Mouse (Mus musculus) forebrain, embryonic 14.5 days (tissue): ENCODE data around the gene Jak1. TPM values are rescaled to one million over a fixed set of nuclear protein-coding genes. Genes with fewer than 3 reads are reported as not detected.
A peak's percentile ranks its signal among the peaks of the same experiment; 100 is the strongest.
"Not testable (repeated sequence)": the region's sequence is repeated elsewhere in the genome, so short reads cannot be mapped to it uniquely, and the experiment has no call there.

Experiments used
- ATAC-seq: fragments of 200-750 bp; cut with Nextera tagmentation; 2 replicates; pipeline ENCODE4 v1.8.0; 2017; ENCODE audit warnings: mild to moderate bottlenecking, moderate library complexity
- DNase-seq: peaks from one replicate; pipeline ENCODE4 v3.0.0-alpha.2; 2015; ENCODE audit warnings: low spot score
- H3K27ac ChIP-seq: fragments of 300-500 bp; sonication (generic); 2 replicates; pipeline ENCODE4 v1.5.1; 2014; ENCODE audit warnings: low read depth, mild to moderate bottlenecking, control low read depth, low read length, moderate library complexity
- H3K27me3 ChIP-seq: fragments of 300-500 bp; sonication (generic); replicated peaks from 2 replicates; pipeline ENCODE4 v1.6.1; 2014; ENCODE audit warnings: low read length, control low read depth, mixed read lengths; ENCODE audit not compliant: control insufficient read depth, insufficient read depth
- H3K36me3 ChIP-seq: fragments of 300-500 bp; sonication (generic); 2 replicates; pipeline ENCODE4 v1.6.1; 2014; ENCODE audit warnings: low read length, control low read depth; ENCODE audit not compliant: control insufficient read depth, insufficient read depth
- H3K4me1 ChIP-seq: fragments of 300-500 bp; sonication (generic); 2 replicates; pipeline ENCODE4 v1.6.1; 2014; ENCODE audit warnings: antibody characterized with exemption, low read length, control low read depth; ENCODE audit not compliant: control insufficient read depth, insufficient read depth
- H3K4me2 ChIP-seq: fragments of 300-500 bp; sonication (generic); 2 replicates; pipeline ENCODE4 v1.6.1; 2014; ENCODE audit warnings: mild to moderate bottlenecking, control low read depth, low read length
- H3K4me3 ChIP-seq: fragments of 300-500 bp; sonication (generic); 2 replicates; pipeline ENCODE4 v1.5.1; 2014; ENCODE audit warnings: low read depth, low read length, control low read depth
- H3K9ac ChIP-seq: fragments of 300-500 bp; sonication (generic); 2 replicates; pipeline ENCODE4 v1.6.1; 2014; ENCODE audit warnings: mild to moderate bottlenecking, low read length, control low read depth, moderate library complexity
- H3K9me3 ChIP-seq: fragments of 300-500 bp; sonication (generic); replicated peaks from 2 replicates; pipeline ENCODE4 v1.6.1; 2016; ENCODE audit warnings: low read length, control low read depth, mixed read lengths; ENCODE audit not compliant: control insufficient read depth
- WGBS: fragments of 180-500 bp; shearing (Covaris S2); extraction: QIAGEN DNeasy Blood & Tissue Kit; methylation state at CpG from one replicate; pipeline ENCODE4 v1.1.7; 2014; 5-methylcytosine and 5-hydroxymethylcytosine counted together
- polyA plus RNA-seq: library from polyadenylated mRNA; unstranded; fragments of >200 nt; fragmentation: Nextera tagmentation; extraction: Ambion mirVana; gene quantifications from 2 replicates; pipeline ENCODE4 v1.2.1, GENCODE M21; 2014

Gene Jak1
- polyA plus RNA-seq, 1 experiment from 2014 or later: 43.6 TPM

GRCm38 (mm10) chr4:101285906-101286432, 20.9 kb upstream of the Jak1 start:
- no peak overlapping the region for H3K4me3 ChIP-seq
- no peaks in the 10 kb centered on the region for H3K36me3 ChIP-seq
- H3K27ac ChIP-seq: no peak overlapping the region
- H3K9ac ChIP-seq: no peak overlapping the region
- WGBS: 83% methylated on average over 2 of the region's 2 CpGs
- ATAC-seq (no peak), DNase-seq (no peak)
- H3K27me3 ChIP-seq: no peaks in the 10 kb centered on the region; the same call in 1 of the 2 replicates
- no peaks in the 10 kb centered on the region for H3K9me3 ChIP-seq
- 0 out of 2 replicates have a peak, but pooled peaks cover 2% of the 10 kb centered on the region for H3K4me1 ChIP-seq
- no peak overlapping the region for H3K4me2 ChIP-seq

- ATAC-seq: no peak
- Histone ChIP-seq H3K4me1 (0 out of 2 replicates have a peak, but pooled peaks cover 2% of the 10 kb centered on the region), H3K36me3 (no peaks in the 10 kb centered on the region), H3K27ac (no peak overlapping the region), H3K27me3 (no peaks in the 10 kb centered on the region), H3K4me3 (no peak overlapping the region), H3K9ac (no peak overlapping the region), H3K9me3 (no peaks in the 10 kb centered on the region), H3K4me2 (no peak overlapping the region)
- DNase-seq: no peak
- 76% methylated on average over 4 of the region's 4 CpGs for WGBS
Observed at GRCm38 (mm10) chr4:101283938-101284337, 18.9 kb upstream of the Jak1 start.

DNA sequence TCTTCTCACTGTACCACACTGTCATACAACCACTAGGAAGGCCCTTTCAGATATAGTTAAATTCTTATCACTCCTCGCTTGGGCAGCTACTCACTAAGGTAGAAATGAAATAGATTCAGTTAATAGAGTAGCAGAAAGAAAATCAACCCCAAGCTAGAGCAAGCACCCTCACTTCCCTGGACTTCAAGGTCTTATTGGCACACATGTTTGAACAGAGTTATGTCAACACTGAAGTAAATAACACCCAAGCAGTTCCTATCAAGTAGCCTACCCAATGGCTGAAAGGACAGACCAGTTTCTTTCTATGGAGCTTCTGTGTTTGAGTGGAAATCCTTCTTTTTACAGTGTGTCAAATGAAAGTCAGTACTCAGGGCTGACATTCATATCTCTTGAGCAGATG, 17.2 kb upstream of the Jak1 start:
- no peaks in the 10 kb centered on the region for H3K9me3 ChIP-seq
- H3K4me1 ChIP-seq: no peaks in the 10 kb centered on the region
- H3K27ac ChIP-seq: no peak overlapping the region
- no peak for ATAC-seq
- no peak overlapping the region for H3K9ac ChIP-seq
- no peak overlapping the region for H3K4me3 ChIP-seq
- DNase-seq: no peak
- no peak overlapping the region for H3K4me2 ChIP-seq
- no peaks in the 10 kb centered on the region for H3K36me3 ChIP-seq
- H3K27me3 ChIP-seq: no peaks in the 10 kb centered on the region
- 83% methylated on average over 1 of the region's 1 CpGs for WGBS

DNA sequence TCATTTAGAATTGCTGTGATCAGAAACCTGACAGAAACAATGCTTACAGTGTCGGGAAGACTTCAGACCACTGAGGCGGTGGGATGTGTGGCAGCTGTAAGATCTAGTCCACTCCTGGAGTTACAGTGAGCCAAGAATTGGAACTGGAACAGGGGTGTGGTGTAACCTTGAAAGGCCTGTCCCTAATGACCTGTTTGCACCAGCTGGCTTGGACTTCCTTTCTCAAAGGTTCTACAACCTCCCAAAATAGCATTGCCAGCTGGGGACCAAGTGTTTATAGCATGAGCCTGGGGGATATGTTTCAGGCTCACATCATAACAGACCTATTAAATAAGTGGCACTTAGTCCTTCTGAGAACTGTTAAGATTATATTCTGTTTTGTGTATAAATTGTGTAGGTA, 15.0 kb upstream of the Jak1 start:
- Histone ChIP-seq H3K9me3 (no peaks in the 10 kb centered on the region), H3K9ac (no peak overlapping the region), H3K4me3 (no peak overlapping the region), H3K27ac (no peak overlapping the region), H3K4me2 (no peak overlapping the region), H3K27me3 (no peaks in the 10 kb centered on the region), H3K4me1 (no peaks in the 10 kb centered on the region), H3K36me3 (no peaks in the 10 kb centered on the region)
- 91% methylated on average over 2 of the region's 2 CpGs for WGBS
- no peak for DNase-seq
- ATAC-seq: no peak

DNA sequence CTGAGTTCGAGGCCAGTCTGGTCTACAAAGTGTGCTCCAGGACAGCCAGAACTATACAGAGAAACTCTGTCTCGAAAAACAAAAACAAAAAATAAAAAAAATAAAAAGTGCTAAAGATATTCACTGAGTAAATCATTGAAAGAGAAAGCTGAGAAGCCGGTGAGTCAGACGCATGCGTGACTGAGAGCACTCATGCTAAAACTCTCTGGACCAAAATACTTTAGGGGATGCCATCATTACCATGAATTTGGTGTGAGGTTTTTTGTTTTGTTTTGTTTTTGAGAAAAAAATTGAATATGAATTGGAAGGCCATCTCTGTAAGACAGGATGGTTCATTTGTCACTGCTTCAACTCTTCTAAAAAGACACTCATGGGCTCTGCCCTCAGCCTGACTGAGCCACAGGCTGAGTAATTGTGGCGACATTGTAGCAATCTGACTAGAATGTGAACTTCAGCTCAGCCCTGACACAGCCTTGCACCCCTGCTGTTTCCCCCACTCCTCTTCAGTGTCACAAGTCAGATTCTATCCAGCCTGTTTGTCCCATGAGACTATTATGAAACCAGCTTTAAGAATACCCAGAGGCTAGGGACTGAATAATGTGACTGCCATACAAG, 11.5 kb upstream of the Jak1 start:
- no peak for ATAC-seq
- WGBS: 78% methylated on average over 6 of the region's 6 CpGs
- Histone ChIP-seq H3K4me3 (no peak overlapping the region), H3K27ac (no peak overlapping the region), H3K4me2 (no peak overlapping the region), H3K9me3 (no peaks in the 10 kb centered on the region), H3K9ac (no peak overlapping the region), H3K4me1 (no peaks in the 10 kb centered on the region), H3K36me3 (no peaks in the 10 kb centered on the region), H3K27me3 (no peaks in the 10 kb centered on the region)
- no peak for DNase-seq

DNA sequence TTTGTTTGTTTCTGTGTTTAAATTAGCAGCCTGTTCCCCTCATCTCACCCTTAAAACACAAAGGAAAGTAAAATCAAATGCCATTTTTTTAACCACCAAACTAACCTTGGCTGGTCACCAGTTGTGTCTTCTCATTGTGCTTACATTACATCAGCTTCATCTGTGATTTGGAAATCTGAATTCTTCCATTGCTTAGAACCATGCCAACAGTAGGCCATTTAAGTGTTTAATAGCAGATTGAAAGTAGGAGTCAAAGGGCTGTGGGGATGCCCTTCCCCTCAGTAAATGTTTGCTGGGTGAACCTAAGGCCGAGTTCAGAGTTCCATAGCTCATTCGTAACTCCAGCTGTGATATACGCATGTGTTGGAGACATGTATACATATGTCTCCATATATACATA, 10.8 kb upstream of the Jak1 start:
- H3K4me1 ChIP-seq: no peaks in the 10 kb centered on the region
- 94% methylated on average over 3 of the region's 3 CpGs for WGBS
- no peaks in the 10 kb centered on the region for H3K36me3 ChIP-seq
- no peak overlapping the region for H3K4me3 ChIP-seq
- no peak for ATAC-seq
- H3K9ac ChIP-seq: no peak overlapping the region
- H3K4me2 ChIP-seq: no peak overlapping the region
- no peak for DNase-seq
- H3K9me3 ChIP-seq: no peaks in the 10 kb centered on the region
- no peaks in the 10 kb centered on the region for H3K27me3 ChIP-seq
- no peak overlapping the region for H3K27ac ChIP-seq

DNA sequence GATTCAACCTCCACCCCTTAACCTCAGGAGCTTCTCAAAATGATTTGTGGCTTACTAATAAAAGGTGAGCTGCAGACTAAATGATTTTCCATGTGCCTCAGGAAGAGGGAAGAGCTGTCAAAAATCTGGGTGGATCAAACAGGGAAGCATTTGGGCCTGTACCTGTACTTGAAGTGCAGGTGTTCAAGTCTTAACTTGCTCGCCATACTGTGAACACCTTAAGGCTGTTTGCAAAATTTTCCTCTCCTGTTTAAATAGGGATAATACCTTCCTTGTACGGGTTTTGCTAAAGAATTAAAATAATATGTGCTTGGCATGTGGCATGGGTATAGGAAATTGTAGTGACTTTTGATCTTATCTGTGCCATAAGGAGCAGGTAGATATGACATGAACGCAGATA, 5.7 kb upstream of the Jak1 start:
- H3K9me3 ChIP-seq: no peaks in the 10 kb centered on the region
- no peak for ATAC-seq

GRCm38 (mm10) chr4:101268506-101268905, 3.4 kb upstream of the Jak1 start:
- WGBS: 65% methylated on average over 1 of the region's 1 CpGs
- not testable (repeated sequence) for H3K4me3 ChIP-seq, ATAC-seq, H3K27me3 ChIP-seq, H3K9ac ChIP-seq, H3K9me3 ChIP-seq, H3K27ac ChIP-seq, H3K4me1 ChIP-seq, H3K36me3 ChIP-seq, H3K4me2 ChIP-seq, DNase-seq

More for the DNA sequence above, 5.7 kb upstream of the Jak1 start:
- 93% methylated on average over 3 of the region's 3 CpGs for WGBS
- H3K4me2 ChIP-seq: no peak overlapping the region
- H3K4me3 ChIP-seq: no peak overlapping the region
- no peak for DNase-seq
- no peaks in the 10 kb centered on the region for H3K4me1 ChIP-seq
- no peaks in the 10 kb centered on the region for H3K27me3 ChIP-seq
- no peaks in the 10 kb centered on the region for H3K36me3 ChIP-seq
- H3K9ac ChIP-seq: no peak overlapping the region
- no peak overlapping the region for H3K27ac ChIP-seq

- DNase-seq (peak; percentile 15), ATAC-seq (no peak; the same call in 1 of the 2 replicates)
- Histone ChIP-seq H3K4me3 (peak overlapping the region; percentile 91), H3K9ac (no peak overlapping the region), H3K27me3 (no peaks in the 10 kb centered on the region), H3K27ac (no peak overlapping the region), H3K9me3 (no peaks in the 10 kb centered on the region), H3K36me3 (no peaks in the 10 kb centered on the region), H3K4me2 (peak overlapping the region; percentile 73), H3K4me1 (no peaks in the 10 kb centered on the region)
- 34% methylated on average over 6 of the region's 7 CpGs for WGBS
Observed at GRCm38 (mm10) chr4:101265523-101265922, 441 bp upstream of the Jak1 start.
